Mouse (Mus musculus): ENCODE measurements at regions not wholly inside any gene's neighbourhood (a gene's known extent, or its start where the extent isn't known, plus 50 kb on each side); places are given as distances from the start of the nearest gene placed in this dataset.

DNA sequence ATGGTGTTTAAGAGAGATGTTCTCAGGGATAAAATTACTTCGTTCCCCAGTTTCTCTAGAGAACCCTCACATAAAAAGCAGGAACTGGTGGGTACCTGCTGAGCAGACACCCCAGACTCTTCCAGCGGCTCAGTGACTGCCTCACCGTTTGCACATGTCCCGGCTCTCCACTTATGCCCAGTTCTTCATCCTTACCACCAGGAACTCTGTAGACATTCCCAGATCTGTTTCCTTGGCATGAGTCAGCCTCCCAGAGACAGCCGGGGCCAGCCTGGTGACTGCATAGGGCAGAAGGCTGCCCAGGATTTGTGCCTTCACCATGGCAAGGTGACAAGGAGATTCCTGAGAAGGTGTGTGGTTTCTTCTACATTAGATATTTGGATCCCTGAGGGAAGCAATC, 81.6 kb upstream of the Rasgrf1 start:
- TF ChIP-seq REST (IDR thresholded peaks at IDR 0.05; ENCODE audit: insufficient read depth, insufficient read length) (no peak), MAX (IDR thresholded peaks at IDR 0.05; ENCODE audit: low read depth) (no peak), POLR2A (IDR thresholded peaks at IDR 0.05; ENCODE audit: insufficient read length, low read depth) (no peak)

Measured in myocyte (in vitro differentiated cells).